Comparison of ENCODE assay signal across 10 mouse cellular contexts in genomic region chr7:29231517-29231916, GRCm38 (mm10). TPM values are rescaled to one million over a fixed set of nuclear protein-coding genes. Genes with fewer than 3 reads are reported as not detected.
DNase-seq lines count a peak whose midpoint lies in the region; ATAC-seq and TF ChIP-seq lines count a peak whose summit lies in the region.
"Had no signal": no experiment of that assay in that cellular context is flagged by ENCODE, and none has a peak within 500 bp of the region (broad histone marks: within the 10 kb centered on the region; RNA-seq: fewer than 3 reads in every experiment).

No protein-coding gene starts in this region.

- DNase-seq in kidney, adult 2 months = no peak
- DNase-seq in kidney, postnatal 10 days = no peak
- DNase-seq in right cerebral cortex, postnatal 10 days (ENCODE audit: low spot score in 2 of 2) = no peak
- DNase-seq in adrenal gland, adult (ENCODE audit: inconsistent age in 2 of 2, low spot score in 1 of 2) = no peak
- no peak for DNase-seq in cerebellum, postnatal 25 days
- DNase-seq: lung, postnatal 14 days had no signal

- no peak for TF ChIP-seq POLR2A in kidney, adult 2 months (IDR thresholded peaks at IDR 0.05; ENCODE audit: low read depth, low read length)
- TF ChIP-seq POLR2A in bone marrow, adult 2 months (IDR thresholded peaks at IDR 0.05; ENCODE audit: borderline replicate concordance, control insufficient read depth, low read depth, low read length) = no peak

- TF ChIP-seq CTCF in kidney, adult 2 months (conservative IDR thresholded peaks at IDR 0.05; ENCODE audit: insufficient read depth, insufficient read length, low read depth, low read length) = no peak
- no peak for TF ChIP-seq CTCF in bone marrow, adult 2 months (IDR thresholded peaks at IDR 0.05; ENCODE audit: control insufficient read depth, insufficient read depth, low read length)

- H3K27me3 ChIP-seq in kidney, adult 2 months (replicated peaks; ENCODE audit: control insufficient read depth, insufficient read depth, low read length) = no peaks in the 10 kb centered on the region
- H3K27me3 ChIP-seq in heart, embryonic 15.5 days = peaks cover 6% of the 10 kb centered on the region; the same call in 1 of the 2 replicates
- peaks cover 25% of the 10 kb centered on the region for H3K27me3 ChIP-seq in liver, embryonic 16.5 days (ENCODE audit: control insufficient read depth, insufficient read depth, low read depth, low read length)

- H3K4me2 ChIP-seq in heart, embryonic 15.5 days = peak overlapping the region; percentile 83
- peak overlapping the region; percentile 64 for H3K4me2 ChIP-seq in liver, embryonic 16.5 days (ENCODE audit: low read depth, low read length)

- H3K9ac ChIP-seq in heart, embryonic 15.5 days = peak overlapping the region; percentile 59; the same call in 1 of the 2 replicates
- H3K9ac ChIP-seq in liver, embryonic 16.5 days (ENCODE audit: low read depth, low read length) = peak overlapping the region; percentile 57

- ATAC-seq in heart, embryonic 15.5 days (replicated peaks; ENCODE audit: insufficient number of reproducible peaks, insufficient read depth, low FRiP score, low read depth) = no peak
- ATAC-seq in liver, embryonic 16.5 days (ENCODE audit: low read depth) = no peak; the same call in 1 of the 2 replicates

- WGBS in kidney, adult 2 months = 49% methylated on average over 3 of the region's 3 CpGs
- WGBS in bone marrow, adult 2 months = 60% methylated on average over 3 of the region's 3 CpGs
- 47% methylated on average over 3 of the region's 3 CpGs for WGBS in heart, embryonic 15.5 days
- 42% methylated on average over 3 of the region's 3 CpGs for WGBS in liver, embryonic 16.5 days (ENCODE audit: insufficient replicate concordance)

- H3K9me3 ChIP-seq in heart, embryonic 15.5 days (replicated peaks) = no peaks in the 10 kb centered on the region
- H3K9me3 ChIP-seq in liver, embryonic 16.5 days (replicated peaks; ENCODE audit: control insufficient read depth, low read length) = no peaks in the 10 kb centered on the region

- H3K4me3 ChIP-seq in kidney, adult 2 months (ENCODE audit: insufficient read depth, low read depth, low read length) = peak overlapping the region; percentile 57
- H3K4me3 ChIP-seq in bone marrow, adult 2 months (replicated peaks; ENCODE audit: control insufficient read depth, low read depth, low read length) = peak overlapping the region; percentile 92
- peak overlapping the region; percentile 54 for H3K4me3 ChIP-seq in heart, embryonic 15.5 days
- peak overlapping the region; percentile 61 for H3K4me3 ChIP-seq in liver, embryonic 16.5 days (ENCODE audit: low read depth, low read length)

- no peaks in the 10 kb centered on the region for H3K4me1 ChIP-seq in kidney, adult 2 months (ENCODE audit: control insufficient read depth, insufficient read depth, low read length)
- no peaks in the 10 kb centered on the region; the same call in 1 of the 2 replicates for H3K4me1 ChIP-seq in bone marrow, adult 2 months (ENCODE audit: control insufficient read depth, insufficient read depth, low read length)
- peaks cover 24% of the 10 kb centered on the region for H3K4me1 ChIP-seq in heart, embryonic 15.5 days (replicated peaks)
- H3K4me1 ChIP-seq in liver, embryonic 16.5 days (ENCODE audit: control insufficient read depth, low read depth, low read length) = no peaks in the 10 kb centered on the region; the same call in 1 of the 2 replicates

- no peaks in the 10 kb centered on the region for H3K36me3 ChIP-seq in kidney, adult 2 months (ENCODE audit: control insufficient read depth, insufficient read depth, low read length)
- no peaks in the 10 kb centered on the region for H3K36me3 ChIP-seq in heart, embryonic 15.5 days
- no peaks in the 10 kb centered on the region for H3K36me3 ChIP-seq in liver, embryonic 16.5 days (ENCODE audit: control insufficient read depth, insufficient read depth)
- H3K36me3 ChIP-seq: G1E had no signal

- no peak overlapping the region for H3K27ac ChIP-seq in kidney, adult 2 months (ENCODE audit: insufficient read depth, low read depth, low read length)
- no peak overlapping the region for H3K27ac ChIP-seq in bone marrow, adult 2 months (ENCODE audit: control insufficient read depth, insufficient read depth, low read depth, low read length, poor library complexity)
- peak overlapping the region; percentile 64 for H3K27ac ChIP-seq in heart, embryonic 15.5 days
- no peak overlapping the region; the same call in 1 of the 2 replicates for H3K27ac ChIP-seq in liver, embryonic 16.5 days (ENCODE audit: low read length)

RNA-seq across cellular contexts. Expression of gene Kcnk6, which starts 0.8 kb away (rescaled TPM):
- 4.4 and 5.6 TPM in 2 replicates for polyA plus RNA-seq in kidney, adult 2 months (2012; rRNA removed)
- polyA plus RNA-seq in bone marrow, adult 2 months (2011; ENCODE audit: insufficient read depth, insufficient read length, low replicate concordance, missing spikeins) = 3.5 and 8.8 TPM in 2 replicates
- 1.4 and 2.0 TPM in 2 replicates for polyA plus RNA-seq in heart, embryonic 15.5 days (2015; fragmentation: Nextera tagmentation; extraction: Ambion mirVana)
- polyA plus RNA-seq in liver, embryonic 16.5 days (2015; fragmentation: Nextera tagmentation; extraction: Ambion mirVana) = 1.4 and 1.5 TPM in 2 replicates
- polyA plus RNA-seq: G1E had no signal

RNA-seq across cellular contexts. Expression of gene Yif1b, which starts 6.6 kb away (rescaled TPM):
- polyA plus RNA-seq in kidney, adult 2 months (2012; rRNA removed) = 179 and 207 TPM in 2 replicates
- 8.5 and 10.7 TPM in 2 replicates for polyA plus RNA-seq in bone marrow, adult 2 months (2011; ENCODE audit: insufficient read depth, insufficient read length, low replicate concordance, missing spikeins)
- 98.2 and 107 TPM in 2 replicates for polyA plus RNA-seq in heart, embryonic 15.5 days (2015; fragmentation: Nextera tagmentation; extraction: Ambion mirVana)
- 40.3 and 43.0 TPM in 2 replicates for polyA plus RNA-seq in liver, embryonic 16.5 days (2015; fragmentation: Nextera tagmentation; extraction: Ambion mirVana)

RNA-seq across cellular contexts. Expression of gene 2200002D01Rik, which starts 16.7 kb away (rescaled TPM):
- polyA plus RNA-seq in kidney, adult 2 months (2012; rRNA removed) = 4.6 and 7.2 TPM in 2 replicates
- polyA plus RNA-seq in bone marrow, adult 2 months (2011; ENCODE audit: insufficient read depth, insufficient read length, low replicate concordance, missing spikeins) = 15.6 and 18.7 TPM in 2 replicates
- polyA plus RNA-seq in heart, embryonic 15.5 days (2015; fragmentation: Nextera tagmentation; extraction: Ambion mirVana) = 6.3 and 7.1 TPM in 2 replicates
- polyA plus RNA-seq in liver, embryonic 16.5 days (2015; fragmentation: Nextera tagmentation; extraction: Ambion mirVana) = 5.3 and 5.8 TPM in 2 replicates
- polyA plus RNA-seq: G1E had no signal

RNA-seq across cellular contexts. Expression of gene Catsperg1, which starts 17.7 kb away (rescaled TPM):
- 0.86 and 1.1 TPM in 2 replicates for polyA plus RNA-seq in kidney, adult 2 months (2012; rRNA removed)
- 1.7 and 4.1 TPM in 2 replicates for polyA plus RNA-seq in bone marrow, adult 2 months (2011; ENCODE audit: insufficient read depth, insufficient read length, low replicate concordance, missing spikeins)
- polyA plus RNA-seq in heart, embryonic 15.5 days (2015; fragmentation: Nextera tagmentation; extraction: Ambion mirVana) = 0.25 and 0.84 TPM in 2 replicates
- polyA plus RNA-seq in liver, embryonic 16.5 days (2015; fragmentation: Nextera tagmentation; extraction: Ambion mirVana) = 0.15 and 0.35 TPM in 2 replicates

RNA-seq across cellular contexts. Expression of gene Spint2, which starts 50.2 kb away (rescaled TPM):
- 421 and 474 TPM in 2 replicates for polyA plus RNA-seq in kidney, adult 2 months (2012; rRNA removed)
- polyA plus RNA-seq in bone marrow, adult 2 months (2011; ENCODE audit: insufficient read depth, insufficient read length, low replicate concordance, missing spikeins) = 17.2 and 35.7 TPM in 2 replicates
- 77.9 and 125 TPM in 2 replicates for polyA plus RNA-seq in heart, embryonic 15.5 days (2015; fragmentation: Nextera tagmentation; extraction: Ambion mirVana)
- 30.9 and 38.6 TPM in 2 replicates for polyA plus RNA-seq in liver, embryonic 16.5 days (2015; fragmentation: Nextera tagmentation; extraction: Ambion mirVana)
